Mouse (Mus musculus) intestine, postnatal 0 days (tissue): Measurements from ENCODE around the gene Adgrf3. TPM values are rescaled to one million over a fixed set of nuclear protein-coding genes. Genes with fewer than 3 reads are reported as not detected.

Experiments used
- ATAC-seq: fragments of 200-750 bp; cut with Nextera tagmentation; 2 replicates; pipeline ENCODE4 v1.8.0; 2017; ENCODE audit warnings: mild to moderate bottlenecking, moderate TSS enrichment, moderate library complexity
- H3K27ac ChIP-seq: fragments of 300-500 bp; sonication (generic); 2 replicates; pipeline ENCODE4 v1.5.1; 2014; ENCODE audit warnings: mild to moderate bottlenecking, low read depth, low read length, moderate library complexity
- H3K27me3 ChIP-seq: fragments of 300-500 bp; sonication (generic); replicated peaks from 2 replicates; pipeline ENCODE4 v1.6.1; 2014; ENCODE audit warnings: low read length, mixed read lengths; ENCODE audit not compliant: control insufficient read depth, insufficient read depth
- H3K36me3 ChIP-seq: fragments of 300-500 bp; sonication (generic); 2 replicates; pipeline ENCODE4 v1.6.1; 2014; ENCODE audit warnings: mild to moderate bottlenecking, moderate library complexity; ENCODE audit not compliant: control insufficient read depth, insufficient read depth
- H3K4me1 ChIP-seq: fragments of 300-500 bp; sonication (generic); replicated peaks from 2 replicates; pipeline ENCODE4 v1.6.1; 2014; ENCODE audit warnings: antibody characterized with exemption, low read length, mixed read lengths; ENCODE audit not compliant: control insufficient read depth, insufficient read depth
- H3K4me2 ChIP-seq: fragments of 300-500 bp; sonication (generic); replicated peaks from 2 replicates; pipeline ENCODE4 v1.6.1; 2014; ENCODE audit warnings: low read depth, mild to moderate bottlenecking, moderate library complexity
- H3K4me3 ChIP-seq: fragments of 300-500 bp; sonication (generic); 2 replicates; pipeline ENCODE4 v1.5.1; 2014; ENCODE audit warnings: low read depth, low read length
- H3K9ac ChIP-seq: fragments of 300-500 bp; sonication (generic); 2 replicates; pipeline ENCODE4 v1.6.1; 2014; ENCODE audit warnings: mild to moderate bottlenecking, low read depth, low read length
- H3K9me3 ChIP-seq: fragments of 300-500 bp; sonication (generic); 2 replicates; pipeline ENCODE4 v1.6.1; 2016; ENCODE audit warnings: mixed run types; ENCODE audit not compliant: control insufficient read depth
- CTCF ChIP-seq: sonication (generic); IDR thresholded peaks from 2 replicates; pipeline ENCODE4 v1.5.1; 2016; ENCODE audit warnings: low read depth, mild to moderate bottlenecking, control low read depth, antibody characterized with exemption, moderate library complexity
- WGBS: fragments of 180-500 bp; shearing (Covaris S2); extraction: QIAGEN DNeasy Blood & Tissue Kit; methylation state at CpG from one replicate; pipeline ENCODE4 v1.1.7; 2014; 5-methylcytosine and 5-hydroxymethylcytosine counted together
- polyA plus RNA-seq: library from polyadenylated mRNA; unstranded; fragments of >200 nt; fragmentation: Nextera tagmentation; extraction: Ambion mirVana; gene quantifications from 2 replicates; pipeline ENCODE4 v1.2.1, GENCODE M21; 2015

The Adgrf3 gene
- polyA plus RNA-seq, 1 experiment from 2014 or later, result 0.07 TPM

- ATAC-seq, result peak; percentile 58; the same call in 1 of the 2 replicates
These were observed 33.0 kb upstream of the Adgrf3 start for GRCm38 (mm10) chr5:30238533-30238932.

DNA sequence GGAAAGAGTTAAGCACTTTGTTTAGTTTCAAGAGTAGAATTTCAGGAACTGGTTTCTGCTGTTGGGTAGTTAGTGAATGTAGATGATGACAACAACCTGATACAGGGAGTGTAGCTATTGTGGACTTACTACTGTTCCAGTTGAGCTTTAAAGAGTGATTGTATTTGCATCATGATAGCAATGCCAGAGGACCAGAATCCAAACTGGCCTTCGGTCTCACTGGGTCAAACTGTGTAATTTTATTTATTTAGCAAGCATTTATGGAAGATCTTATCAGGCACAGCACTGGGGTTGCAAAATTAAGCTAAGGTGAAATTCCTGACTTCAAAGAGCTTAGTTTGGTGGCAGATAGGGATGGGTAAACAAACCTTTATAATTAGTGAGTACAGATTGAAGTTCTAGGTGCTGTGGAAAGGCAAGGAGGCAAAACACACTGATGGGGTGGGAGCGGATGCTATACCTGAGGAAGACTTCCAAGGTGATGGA lies 30.2 kb upstream of the Adgrf3 start:
- 51% methylated on average over 2 of the region's 2 CpGs for WGBS
- no peak for ATAC-seq
- Histone ChIP-seq H3K36me3 (no peaks in the 10 kb centered on the region), H3K27ac (no peak overlapping the region), H3K4me1 (peaks cover 9% of the 10 kb centered on the region), H3K4me2 (peak overlapping the region; percentile 83), H3K27me3 (no peaks in the 10 kb centered on the region), H3K9ac (no peak overlapping the region), H3K9me3 (no peaks in the 10 kb centered on the region), H3K4me3 (no peak overlapping the region)
- no peak for TF ChIP-seq CTCF

More at GRCm38 (mm10) chr5:30238533-30238932, 33.0 kb upstream of the Adgrf3 start:
- Histone ChIP-seq H3K27ac (peak overlapping the region; percentile 63), H3K9me3 (no peaks in the 10 kb centered on the region), H3K36me3 (no peaks in the 10 kb centered on the region), H3K9ac (no peak overlapping the region), H3K4me3 (no peak overlapping the region), H3K27me3 (no peaks in the 10 kb centered on the region), H3K4me1 (peaks cover 15% of the 10 kb centered on the region), H3K4me2 (peak overlapping the region; percentile 40)
- no peak for TF ChIP-seq CTCF
- 56% methylated on average over 5 of the region's 5 CpGs for WGBS

DNA sequence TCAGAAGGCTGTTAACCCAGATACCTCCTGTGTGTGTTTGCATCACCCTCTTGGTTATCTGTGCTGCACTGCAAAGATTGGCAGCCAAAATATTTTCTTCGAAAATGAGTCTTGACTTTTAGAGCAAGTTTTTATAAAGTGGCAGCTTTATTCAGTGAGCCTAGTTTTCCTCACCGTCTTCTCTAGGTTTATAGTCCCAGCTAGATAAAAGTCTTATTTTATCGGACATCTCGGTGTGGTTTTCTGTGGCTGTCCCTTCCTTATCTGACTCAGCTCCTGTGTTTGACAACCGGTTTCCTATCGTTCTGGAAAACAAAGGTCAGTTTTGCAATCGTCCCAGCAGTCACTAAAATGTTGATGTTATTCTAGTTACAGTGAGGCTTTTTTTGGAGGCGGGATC lies 28.5 kb upstream of the Adgrf3 start:
- Histone ChIP-seq H3K9ac (peak overlapping the region; percentile 88; the same call in 1 of the 2 replicates), H3K4me3 (peak overlapping the region; percentile 86), H3K27me3 (no peaks in the 10 kb centered on the region), H3K9me3 (no peaks in the 10 kb centered on the region), H3K36me3 (no peaks in the 10 kb centered on the region), H3K27ac (peak overlapping the region; percentile 96; the same call in 1 of the 2 replicates), H3K4me2 (peak overlapping the region; percentile 83), H3K4me1 (peaks cover 4% of the 10 kb centered on the region)
- WGBS, result 24% methylated on average over 8 of the region's 8 CpGs
- ATAC-seq, result no peak
- no peak for TF ChIP-seq CTCF

DNA sequence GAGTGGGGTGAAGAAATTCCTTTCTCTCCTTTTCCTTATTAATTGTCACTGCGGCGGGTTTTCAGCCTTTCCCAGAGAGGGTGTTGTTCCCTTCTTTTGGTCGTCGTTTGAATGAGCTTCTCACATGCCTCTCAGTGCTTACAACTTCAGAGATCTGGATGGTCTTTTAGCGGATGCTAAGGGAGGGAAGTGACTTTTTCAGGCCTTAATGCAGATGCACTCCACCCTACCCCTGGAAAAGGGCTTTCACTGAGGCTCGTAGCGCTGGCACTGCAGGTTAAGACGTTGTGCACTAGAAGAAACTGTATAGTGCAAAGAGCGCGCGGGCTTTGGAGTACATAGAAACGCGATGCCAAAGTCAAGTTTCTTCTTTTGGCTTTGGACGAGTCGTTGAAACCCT lies 27.5 kb upstream of the Adgrf3 start:
- H3K4me2 ChIP-seq, result peak overlapping the region; percentile 83
- no peaks in the 10 kb centered on the region for H3K36me3 ChIP-seq
- peak overlapping the region; percentile 96 for H3K27ac ChIP-seq
- H3K9ac ChIP-seq, result peak overlapping the region; percentile 88
- WGBS, result 2% methylated on average over 15 of the region's 15 CpGs
- H3K4me3 ChIP-seq, result peak overlapping the region; percentile 86
- no peaks in the 10 kb centered on the region for H3K27me3 ChIP-seq
- no peak for TF ChIP-seq CTCF
- peaks cover 4% of the 10 kb centered on the region for H3K4me1 ChIP-seq
- ATAC-seq, result no peak
- H3K9me3 ChIP-seq, result no peaks in the 10 kb centered on the region

GRCm38 (mm10) chr5:30232271-30232971 lies 26.9 kb upstream of the Adgrf3 start, which contains the start of gene Selenoi:
Gene Selenoi, plus strand, starts transcription at chr5:30232581.
- WGBS, result 1% methylated on average over 71 of the region's 71 CpGs
- peak; percentile 96 for ATAC-seq
- TF ChIP-seq CTCF, result peak; percentile 23; the same call in 1 of the 2 replicates

DNA sequence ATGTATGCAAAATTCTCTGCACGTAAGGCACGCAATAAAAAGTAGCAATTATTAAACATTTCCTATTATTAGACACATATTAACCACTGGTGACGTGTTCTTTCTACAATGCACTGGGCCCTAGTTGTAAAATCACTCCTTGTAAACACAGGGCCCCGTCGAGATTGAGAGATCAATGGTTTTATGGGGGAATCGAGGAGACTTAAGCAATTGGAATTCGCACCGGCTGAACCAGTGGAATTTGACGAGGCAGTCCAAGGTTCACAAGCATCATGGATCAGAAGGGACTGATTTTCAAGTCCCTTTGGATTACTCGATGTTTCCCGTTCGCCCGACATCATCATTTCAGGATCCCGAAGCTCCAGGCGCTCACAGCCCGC lies 26.4 kb upstream of the Adgrf3 start:
- 14% methylated on average over 16 of the region's 16 CpGs for WGBS
- Histone ChIP-seq H3K9me3 (no peaks in the 10 kb centered on the region), H3K27ac (peak overlapping the region; percentile 96), H3K4me2 (peak overlapping the region; percentile 83), H3K4me1 (peaks cover 4% of the 10 kb centered on the region), H3K9ac (peak overlapping the region; percentile 88), H3K27me3 (no peaks in the 10 kb centered on the region), H3K4me3 (peak overlapping the region; percentile 86), H3K36me3 (no peaks in the 10 kb centered on the region)
- peak; percentile 91 for ATAC-seq
- TF ChIP-seq CTCF, result no peak

More at GRCm38 (mm10) chr5:30232271-30232971, 26.9 kb upstream of the Adgrf3 start, which contains the start of gene Selenoi:
- no peaks in the 10 kb centered on the region for H3K27me3 ChIP-seq
- peaks cover 4% of the 10 kb centered on the region for H3K4me1 ChIP-seq
- peak within 1 kb of the TSS; percentile 96 for H3K27ac ChIP-seq
- no peaks in the 10 kb centered on the region for H3K9me3 ChIP-seq
- H3K9ac ChIP-seq, result peak within 1 kb of the TSS; percentile 88
- H3K4me2 ChIP-seq, result peak within 1 kb of the TSS; percentile 83
- peak within 1 kb of the TSS; percentile 86 for H3K4me3 ChIP-seq
- H3K36me3 ChIP-seq, result no peaks in the 10 kb centered on the region
